Mouse (Mus musculus): Measurements from ENCODE around the gene Fam114a1.

Fam114a1 gene

GRCm38 (mm10) chr5:64969861-64970771, at the start of gene Fam114a1:
TSS of gene Fam114a1 (plus strand) at chr5:64970071.
- peak; percentile 76 for DNase-seq

DNA sequence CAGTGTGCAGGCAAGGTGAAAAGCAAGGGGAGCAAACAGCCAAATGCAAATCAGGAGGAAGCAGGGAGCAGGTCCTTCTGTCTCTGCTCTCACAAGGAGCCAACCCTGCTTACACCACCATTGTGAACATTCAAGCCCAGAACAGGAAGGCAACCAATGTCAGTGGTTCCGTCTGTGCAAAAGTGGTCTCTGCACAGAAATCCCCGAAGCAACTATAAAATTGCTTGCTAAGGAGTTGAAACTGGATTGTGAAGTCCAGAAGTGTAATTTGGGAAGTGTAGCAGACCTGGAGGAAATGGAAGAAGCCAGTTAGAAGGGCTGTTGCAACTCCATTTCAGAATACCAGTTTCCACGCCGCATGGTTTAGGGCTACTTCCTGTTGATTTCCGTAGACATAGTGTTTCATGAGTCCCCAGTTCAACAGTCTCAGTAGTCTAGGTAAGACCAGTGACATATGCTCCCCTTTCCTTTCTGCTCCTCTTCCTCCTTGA, 46.9 kb upstream of the Fam114a1 start:
- DNase-seq: no peak

DNA sequence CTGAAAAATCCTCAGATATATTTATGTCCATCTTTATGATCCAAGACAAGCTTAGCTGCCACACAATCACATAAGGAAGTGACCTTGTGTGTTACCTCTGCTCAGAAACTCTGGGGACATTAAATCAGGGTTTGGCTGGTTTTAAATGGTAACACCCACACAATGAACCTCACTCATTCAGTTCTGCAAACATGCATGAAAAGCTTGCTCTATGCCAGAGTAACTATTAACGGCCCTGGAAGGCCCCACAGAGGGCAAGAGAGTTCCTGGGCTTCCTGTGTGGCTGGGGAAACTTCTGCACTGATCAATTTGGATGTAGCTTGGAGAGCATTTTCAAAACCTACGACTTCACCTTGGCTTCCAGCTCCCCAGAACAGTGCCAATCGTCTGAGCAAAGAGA, 37.7 kb upstream of the Fam114a1 start:
- peak; percentile 23 for DNase-seq

GRCm38 (mm10) chr5:64932775-64933174, 37.1 kb upstream of the Fam114a1 start:
- no peak for DNase-seq

DNA sequence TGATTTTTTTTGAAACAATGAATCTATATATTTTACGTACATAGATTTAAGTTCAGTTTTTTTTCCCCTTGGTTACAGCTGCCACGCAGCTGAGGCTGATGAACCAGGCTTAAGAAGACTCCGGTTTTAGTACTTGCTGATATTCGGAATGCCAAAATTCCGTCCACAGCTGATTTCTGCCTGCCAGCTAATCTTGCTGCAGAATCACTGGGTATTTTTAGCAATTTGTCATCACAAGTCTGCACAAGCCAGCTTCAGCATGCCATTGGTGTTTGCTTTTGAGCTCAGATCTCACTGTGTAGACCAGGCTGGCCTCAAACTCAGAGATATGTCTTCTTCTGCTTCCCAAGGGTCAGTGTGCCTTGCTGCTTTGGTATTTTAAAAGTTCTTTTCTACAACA, 18.4 kb upstream of the Fam114a1 start:
- DNase-seq: no peak

- no peak for DNase-seq
Observed at GRCm38 (mm10) chr5:64954931-64955330, 14.9 kb upstream of the Fam114a1 start.

GRCm38 (mm10) chr5:64958991-64959842, 10.7 kb upstream of the Fam114a1 start:
- peak; percentile 31 for DNase-seq

DNA sequence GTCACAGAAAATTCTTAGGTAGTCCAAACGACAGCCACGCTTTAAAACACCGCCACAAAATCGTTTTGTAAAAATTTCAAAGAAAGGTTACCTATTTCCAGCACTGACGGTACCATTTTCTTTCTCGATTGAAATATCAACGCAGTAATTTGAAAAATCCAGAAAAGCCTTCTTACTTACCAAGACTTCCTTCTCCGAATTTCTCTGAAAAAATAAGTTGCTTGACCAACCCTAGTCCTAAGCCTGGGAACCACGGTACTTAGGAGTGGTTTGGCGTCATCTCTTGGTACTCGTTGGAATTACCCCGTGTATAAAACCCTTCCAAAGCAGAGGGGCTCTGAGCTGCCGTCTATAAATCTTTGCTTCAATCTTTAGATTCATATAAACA, 10.0 kb upstream of the Fam114a1 start, which contains the start of gene Tlr6:
Gene Tlr6 (minus strand): TSS at position 255 of the 388 bp plus-strand sequence.
- peak; percentile 74 for DNase-seq

DNA sequence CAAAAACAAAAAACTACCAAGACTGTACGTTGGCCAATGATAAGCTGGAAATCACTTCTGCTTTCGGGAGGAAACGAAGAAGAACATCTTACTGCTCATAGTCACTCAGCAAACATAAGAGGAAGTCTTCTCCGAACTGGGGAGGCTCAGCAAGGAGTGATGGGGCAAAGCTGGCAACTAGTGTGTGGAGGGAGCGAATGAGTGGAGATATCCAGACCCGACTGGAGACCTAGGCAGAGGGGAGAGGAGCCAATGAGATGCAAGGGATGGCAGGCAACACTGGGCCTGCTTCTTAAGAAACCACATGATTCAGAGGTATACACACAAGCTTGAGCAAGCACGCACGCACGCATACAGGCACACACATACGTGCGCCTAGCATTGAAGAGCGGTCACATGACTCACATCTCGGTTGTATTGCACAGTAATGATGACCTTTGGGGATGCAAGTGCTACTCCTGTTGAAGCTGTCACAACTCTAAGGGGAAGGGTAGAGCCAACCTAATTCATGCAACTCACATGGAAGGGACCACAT, 8.9 kb upstream of the Fam114a1 start:
- peak; percentile 10 for DNase-seq

GRCm38 (mm10) chr5:64963271-64963670, 6.6 kb upstream of the Fam114a1 start:
- DNase-seq: no peak

DNA sequence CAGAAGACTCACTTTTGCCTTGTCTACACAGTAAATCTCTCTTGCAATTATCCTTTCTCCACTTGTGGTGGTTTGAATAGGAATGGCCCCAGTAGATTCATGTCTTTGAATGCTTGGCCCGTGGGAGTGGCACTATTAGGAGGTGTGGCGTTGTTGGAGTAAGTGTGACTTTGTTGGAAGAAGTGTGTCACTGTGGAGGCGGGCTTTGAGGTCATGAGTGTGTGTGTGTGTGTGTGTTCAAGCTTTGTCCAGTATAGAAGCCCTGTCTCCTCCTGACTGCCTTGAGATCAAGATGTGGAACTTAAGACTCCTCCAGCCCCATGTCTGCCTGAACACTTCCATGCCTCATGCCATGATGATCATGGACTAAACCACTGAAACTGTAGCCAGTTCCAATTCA, 6.1 kb upstream of the Fam114a1 start:
- DNase-seq: no peak

GRCm38 (mm10) chr5:64968961-64969860, 660 bp upstream of the Fam114a1 start:
- peak; percentile 19 for DNase-seq

DNA sequence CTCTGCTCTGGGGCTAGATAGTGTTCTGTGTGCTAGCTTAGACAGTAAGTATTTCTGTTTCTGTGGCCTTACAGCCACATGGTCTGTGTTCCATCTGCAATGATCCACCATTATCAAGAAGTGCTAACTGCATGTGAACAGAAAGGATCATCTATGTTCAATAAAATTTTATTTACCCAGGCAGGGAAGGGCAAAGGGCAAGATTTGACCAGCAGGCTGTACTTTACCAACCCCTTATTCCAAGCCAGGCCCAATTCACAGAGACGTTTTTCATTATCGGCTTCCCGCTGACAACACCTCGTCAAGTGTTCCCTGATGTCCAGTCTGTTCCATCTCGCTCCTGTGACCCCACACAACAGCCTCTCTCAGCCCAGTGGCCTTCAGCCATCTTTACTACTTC, 5.2 kb downstream of the Fam114a1 start:
- no peak for DNase-seq

DNA sequence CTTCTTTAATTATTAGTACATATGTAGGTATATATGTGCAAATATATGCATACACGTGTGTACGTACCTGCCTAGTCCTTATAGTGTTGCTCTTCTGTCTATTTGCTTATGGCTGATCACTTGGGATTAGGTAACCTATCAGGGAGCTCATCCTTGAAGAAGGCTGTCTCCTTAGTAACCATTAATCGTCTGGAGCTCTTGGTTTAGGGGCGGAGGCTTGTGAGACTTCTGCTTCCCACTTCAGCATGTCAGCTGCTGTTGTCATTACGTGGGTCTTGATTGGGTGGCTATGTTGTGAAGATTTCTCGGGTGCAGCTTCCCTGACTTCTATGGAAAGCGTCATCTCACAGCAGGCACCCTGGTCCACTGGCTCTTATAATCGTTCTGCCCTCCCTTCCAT, 7.3 kb downstream of the Fam114a1 start:
- DNase-seq: no peak

DNA sequence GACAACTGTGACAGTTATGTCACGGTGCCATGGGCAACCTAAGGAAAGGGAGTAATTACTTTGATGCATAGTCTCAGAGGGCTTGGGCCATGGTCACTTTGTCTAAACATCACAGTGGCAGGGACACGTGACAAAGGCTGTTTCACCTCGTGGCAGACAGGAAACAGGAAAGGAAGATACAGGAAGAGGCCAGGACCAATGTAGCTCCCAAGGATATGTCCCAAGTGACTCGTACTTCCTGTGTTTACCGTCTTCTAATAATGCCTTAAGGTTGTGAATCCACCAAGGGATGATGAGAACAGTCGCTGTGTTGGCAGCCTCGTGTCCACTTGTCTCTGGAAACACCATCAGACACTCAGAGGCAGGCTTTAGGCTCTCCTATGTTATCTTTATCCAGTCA, 16.1 kb downstream of the Fam114a1 start:
- peak; percentile 42 for DNase-seq

GRCm38 (mm10) chr5:64989940-64990339, 20.1 kb downstream of the Fam114a1 start:
- DNase-seq: no peak

DNA sequence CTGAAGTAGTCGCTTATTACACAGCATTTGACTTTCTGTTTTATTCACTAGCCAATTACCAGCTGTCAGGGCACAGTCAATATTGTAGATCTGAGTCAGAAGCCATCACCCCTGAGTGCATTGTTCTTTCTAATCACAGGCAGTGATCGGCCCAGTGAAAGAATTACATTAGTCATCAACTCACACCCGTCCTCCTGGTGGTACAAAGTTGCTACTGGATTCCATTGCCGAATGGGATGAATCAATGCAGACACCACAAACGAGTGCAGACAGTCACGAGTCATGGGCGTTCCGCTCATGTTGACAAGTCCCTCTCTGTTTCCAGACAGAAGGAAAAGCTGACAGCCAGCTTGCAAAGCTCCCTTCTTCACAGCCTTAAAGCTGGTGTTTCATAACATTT, 22.7 kb downstream of the Fam114a1 start:
- DNase-seq: no peak

GRCm38 (mm10) chr5:64995408-64995807, 25.5 kb downstream of the Fam114a1 start:
- no peak for DNase-seq

DNA sequence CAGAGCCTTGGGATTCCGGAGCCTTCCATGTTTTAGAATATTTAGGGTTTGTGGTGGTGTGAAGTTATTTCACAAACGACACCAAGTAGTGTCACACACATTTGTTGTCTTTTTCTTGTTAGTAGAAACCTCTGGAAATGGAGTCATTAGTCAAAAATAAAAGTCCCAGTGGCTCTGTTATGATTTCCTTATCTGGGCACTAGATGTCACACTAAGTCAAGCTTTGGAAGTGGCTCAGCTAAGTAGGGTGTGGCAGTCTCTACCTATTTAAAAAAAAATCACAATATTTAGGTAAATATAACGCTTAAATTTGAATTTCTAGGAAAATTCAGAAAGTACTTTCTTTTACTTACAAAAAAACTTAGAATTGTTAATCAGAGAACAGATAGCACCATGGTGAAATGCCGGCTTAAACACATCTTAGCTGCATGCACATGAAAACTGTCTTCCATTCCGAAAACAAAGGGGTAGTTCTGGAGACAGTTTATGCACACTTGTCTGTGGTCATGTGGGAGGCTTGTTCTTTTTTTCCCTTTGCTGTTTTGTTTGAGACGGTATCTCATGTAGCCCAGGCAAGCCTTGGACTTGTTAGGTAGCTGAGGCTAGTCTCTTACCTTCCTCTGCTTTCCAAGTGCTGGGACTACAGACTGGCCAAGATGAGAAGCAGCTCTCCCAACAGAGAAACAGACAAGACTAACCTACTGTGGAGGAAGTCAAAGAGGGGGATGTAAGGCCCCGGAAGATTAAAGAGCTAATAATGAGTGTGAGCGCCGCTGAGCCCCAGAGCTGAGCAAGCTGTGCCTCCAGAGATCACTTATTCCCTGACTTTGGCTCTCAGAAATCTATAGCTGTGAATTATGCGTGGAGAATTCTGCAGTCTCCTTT, 33.3 kb downstream of the Fam114a1 start:
- DNase-seq: peak; percentile 52

- no peak for DNase-seq
Observed at GRCm38 (mm10) chr5:65003946-65004535, 34.2 kb downstream of the Fam114a1 start.

DNA sequence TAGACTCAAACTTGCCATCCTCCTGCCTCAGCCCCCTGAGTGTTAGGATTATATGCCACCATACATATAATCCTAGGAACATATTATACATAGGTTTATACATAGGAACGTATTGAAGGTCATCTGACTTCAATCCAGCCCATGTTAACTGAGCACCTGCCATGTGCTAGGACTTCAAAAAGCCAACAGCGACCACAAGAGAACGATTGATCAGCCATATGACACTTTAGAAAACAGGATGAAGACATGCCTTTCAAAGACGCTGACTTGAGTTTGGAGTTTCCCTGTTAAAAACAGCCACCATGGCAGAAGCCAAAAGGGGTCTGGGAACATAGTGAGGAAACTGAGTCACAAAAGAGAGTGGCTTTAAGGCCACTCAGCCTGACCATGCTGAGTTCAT, 35.4 kb downstream of the Fam114a1 start:
- DNase-seq: no peak
